Mouse (Mus musculus) myocyte (in vitro differentiated cells): ENCODE measurements around the gene Itga6. TPM values are rescaled to one million over a fixed set of nuclear protein-coding genes. Genes with fewer than 3 reads are reported as not detected.

ENCODE experiments used
- H3K27me3 ChIP-seq: one replicate; pipeline ENCODE4 v1.6.1; 2011; ENCODE audit not compliant: control insufficient read depth, insufficient read depth, insufficient read length
- H3K36me3 ChIP-seq: one replicate; pipeline ENCODE4 v1.6.1; 2011; ENCODE audit not compliant: control insufficient read depth, insufficient read depth
- H3K4me2 ChIP-seq: one replicate; pipeline ENCODE4 v1.6.1; 2011; ENCODE audit warnings: low read depth, control low read depth
- H3K4me3 ChIP-seq: one replicate; pipeline ENCODE4 v1.5.1; 2011; ENCODE audit warnings: mild to moderate bottlenecking, control low read depth, moderate library complexity
- H3K79me2 ChIP-seq: one replicate; pipeline ENCODE4 v1.6.1; 2011; ENCODE audit not compliant: control insufficient read depth, insufficient read depth
- H3ac ChIP-seq: one replicate; pipeline ENCODE4 v1.6.1; 2011; ENCODE audit not compliant: control insufficient read depth, insufficient read length
- CEBPB ChIP-seq: IDR thresholded peaks from 2 replicates; pipeline ENCODE4 v1.6.1; 2011; ENCODE audit warnings: mild to moderate bottlenecking, moderate library complexity; ENCODE audit not compliant: poor library complexity, insufficient read depth, severe bottlenecking
- E2F4 ChIP-seq: IDR thresholded peaks from one replicate; pipeline ENCODE4 v1.6.1; 2011; ENCODE audit warnings: mild to moderate bottlenecking, control low read depth, moderate library complexity; ENCODE audit not compliant: insufficient read depth
- MAX ChIP-seq: IDR thresholded peaks from one replicate; pipeline ENCODE4 v1.6.1; 2011; ENCODE audit warnings: low read depth, mild to moderate bottlenecking, control low read depth
- MYOD1 ChIP-seq, 3 experiments: IDR thresholded peaks; one replicate each; pipeline ENCODE4 v1.6.1; 2011; ENCODE audit warnings: control low read depth in 2 of 3, low read depth in 2 of 3, mild to moderate bottlenecking in 2 of 3, moderate library complexity in 1 of 3; ENCODE audit not compliant: insufficient read length in 2 of 3, control insufficient read depth in 1 of 3
- MYOG ChIP-seq, 3 experiments: IDR thresholded peaks; one replicate each; pipeline ENCODE4 v1.6.1; 2011; ENCODE audit warnings: control low read depth in 2 of 3, low read depth in 2 of 3, mild to moderate bottlenecking in 2 of 3; ENCODE audit not compliant: insufficient read length in 2 of 3, control insufficient read depth in 1 of 3, insufficient read depth in 1 of 3
- POLR2A ChIP-seq: IDR thresholded peaks from one replicate; pipeline ENCODE4 v1.6.1; 2011; ENCODE audit warnings: low read depth, mild to moderate bottlenecking, control low read depth, moderate library complexity; ENCODE audit not compliant: insufficient read length
- POLR2AphosphoS2 ChIP-seq: IDR thresholded peaks from one replicate; pipeline ENCODE4 v1.6.1; 2011; ENCODE audit warnings: low read depth, control low read depth; ENCODE audit not compliant: insufficient read length
- REST ChIP-seq: IDR thresholded peaks from one replicate; pipeline ENCODE4 v1.6.1; 2011; ENCODE audit warnings: mild to moderate bottlenecking, control low read depth, moderate library complexity; ENCODE audit not compliant: insufficient read depth, insufficient read length
- SRF ChIP-seq: IDR thresholded peaks from one replicate; pipeline ENCODE4 v1.6.1; 2011; ENCODE audit warnings: low read depth; ENCODE audit not compliant: control insufficient read depth, insufficient read length
- TCF12 ChIP-seq: IDR thresholded peaks from one replicate; pipeline ENCODE4 v1.6.1; 2011; ENCODE audit warnings: mild to moderate bottlenecking, control low read depth; ENCODE audit not compliant: poor library complexity, insufficient read depth, severe bottlenecking
- TCF3 ChIP-seq: IDR thresholded peaks from one replicate; pipeline ENCODE4 v1.6.1; 2011; ENCODE audit warnings: low read depth, control low read depth; ENCODE audit not compliant: insufficient read length
- USF1 ChIP-seq: IDR thresholded peaks from one replicate; pipeline ENCODE4 v1.6.1; 2011; ENCODE audit warnings: low read depth, mild to moderate bottlenecking, control low read depth, moderate library complexity
- polyA plus RNA-seq: library from polyadenylated mRNA; unstranded; fragments of >200 nt; fragmentation: generic; extraction: Trizol; gene quantifications from one replicate; pipeline ENCODE4 v1.2.1, GENCODE M21; 2012; ENCODE audit warnings: missing spikeins

Gene Itga6
- polyA plus RNA-seq, 1 experiment: 50.4 TPM

- H3ac ChIP-seq: no peak overlapping the region
- no peaks in the 10 kb centered on the region for H3K79me2 ChIP-seq
- TF ChIP-seq USF1: no peak
- TF ChIP-seq MYOD1 (IDR thresholded peaks at IDR 0.05; ENCODE audit: control insufficient read depth in 1 of 3, insufficient read length in 2 of 3, low read depth in 2 of 3): no peak
- no peak for TF ChIP-seq REST
- TF ChIP-seq MYOG (IDR thresholded peaks at IDR 0.05; ENCODE audit: control insufficient read depth in 1 of 3, insufficient read depth in 1 of 3, insufficient read length in 2 of 3, low read depth in 2 of 3): no peak
- TF ChIP-seq TCF3: no peak
- no peak for TF ChIP-seq POLR2A
- no peak for TF ChIP-seq SRF
- no peak for TF ChIP-seq E2F4
- TF ChIP-seq POLR2AphosphoS2: no peak
- TF ChIP-seq MAX: no peak
- no peak for TF ChIP-seq TCF12
- TF ChIP-seq CEBPB: no peak
- H3K27me3 ChIP-seq: no peaks in the 10 kb centered on the region
- H3K4me2 ChIP-seq: no peak overlapping the region
- H3K4me3 ChIP-seq: no peak overlapping the region
- H3K36me3 ChIP-seq: no peaks in the 10 kb centered on the region
Measured at GRCm38 (mm10) chr2:71863531-71864173, 118.2 kb downstream of the Itga6 start.

- TF ChIP-seq SRF: no peak
- TF ChIP-seq POLR2AphosphoS2: no peak
- peak; percentile 41 to 64 (median 55) for TF ChIP-seq MYOD1 (IDR thresholded peaks at IDR 0.05; ENCODE audit: control insufficient read depth in 1 of 3, insufficient read length in 2 of 3, low read depth in 2 of 3)
- TF ChIP-seq MYOG (IDR thresholded peaks at IDR 0.05; ENCODE audit: control insufficient read depth in 1 of 3, insufficient read depth in 1 of 3, insufficient read length in 2 of 3, low read depth in 2 of 3): peak in 2 of 3 experiments; percentile 45 to 77
- H3K27me3 ChIP-seq: no peaks in the 10 kb centered on the region
- no peaks in the 10 kb centered on the region for H3K79me2 ChIP-seq
- H3ac ChIP-seq: no peak overlapping the region
- no peak overlapping the region for H3K4me3 ChIP-seq
- H3K4me2 ChIP-seq: no peak overlapping the region
- H3K36me3 ChIP-seq: no peaks in the 10 kb centered on the region
Measured at GRCm38 (mm10) chr2:71865022-71865421, 119.6 kb downstream of the Itga6 start.

DNA sequence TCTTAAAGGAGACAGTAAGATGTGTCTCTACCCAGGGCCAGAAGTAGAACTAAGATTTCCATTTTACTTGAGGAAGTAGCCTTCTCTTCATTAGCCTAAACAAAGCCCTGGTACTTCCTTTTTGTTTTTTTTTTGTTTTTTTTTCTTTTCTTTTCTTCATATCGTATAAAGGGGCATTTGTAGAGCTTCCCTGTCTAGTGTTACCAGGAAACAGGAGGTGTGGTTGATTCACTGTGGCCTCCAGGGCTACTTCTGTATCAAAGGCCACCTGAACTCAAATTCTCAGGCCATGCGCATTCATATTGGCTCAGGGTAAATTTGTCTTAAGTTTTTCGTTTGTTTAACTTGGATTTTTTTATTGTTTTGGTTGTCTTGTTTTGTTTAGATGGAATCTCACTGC lies 120.5 kb downstream of the Itga6 start:
- Histone ChIP-seq H3ac (no peak overlapping the region), H3K36me3 (no peaks in the 10 kb centered on the region), H3K4me3 (no peak overlapping the region), H3K4me2 (no peak overlapping the region), H3K79me2 (no peaks in the 10 kb centered on the region), H3K27me3 (no peaks in the 10 kb centered on the region)
- no peak for TF ChIP-seq E2F4
- TF ChIP-seq REST: no peak
- TF ChIP-seq MAX: no peak
- TF ChIP-seq MYOD1 (IDR thresholded peaks at IDR 0.05; ENCODE audit: control insufficient read depth in 1 of 3, insufficient read length in 2 of 3, low read depth in 2 of 3): no peak
- no peak for TF ChIP-seq USF1
- no peak for TF ChIP-seq TCF12
- TF ChIP-seq SRF: no peak
- no peak for TF ChIP-seq POLR2A
- no peak for TF ChIP-seq MYOG (IDR thresholded peaks at IDR 0.05; ENCODE audit: control insufficient read depth in 1 of 3, insufficient read depth in 1 of 3, insufficient read length in 2 of 3, low read depth in 2 of 3)
- TF ChIP-seq TCF3: no peak
- no peak for TF ChIP-seq CEBPB
- no peak for TF ChIP-seq POLR2AphosphoS2

DNA sequence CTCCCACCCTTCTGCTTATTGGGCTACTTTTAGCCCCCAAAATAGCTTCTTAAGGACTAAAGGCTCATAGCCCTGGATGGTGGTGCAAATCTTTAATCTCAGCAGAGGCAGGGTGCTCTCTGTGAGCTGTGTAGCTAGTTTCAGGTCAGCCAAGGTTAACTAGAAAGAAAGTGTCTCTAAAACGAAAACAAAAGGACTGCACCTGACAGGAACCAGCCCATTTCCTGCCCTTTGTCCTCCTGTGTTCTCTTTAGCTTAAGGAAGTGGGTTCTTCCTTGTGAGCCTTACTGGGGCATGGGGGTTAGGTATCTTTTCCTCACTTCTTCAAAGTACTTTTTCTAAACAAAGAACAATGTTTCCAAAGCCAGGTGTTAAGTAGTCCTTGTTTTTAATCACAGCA lies 121.1 kb downstream of the Itga6 start:
- H3K36me3 ChIP-seq: no peaks in the 10 kb centered on the region
- no peaks in the 10 kb centered on the region for H3K27me3 ChIP-seq
- H3K4me3 ChIP-seq: no peak overlapping the region
- H3K4me2 ChIP-seq: no peak overlapping the region
- TF ChIP-seq POLR2A (no peak), MYOD1 (IDR thresholded peaks at IDR 0.05; ENCODE audit: control insufficient read depth in 1 of 3, insufficient read length in 2 of 3, low read depth in 2 of 3) (no peak)
- no peaks in the 10 kb centered on the region for H3K79me2 ChIP-seq
- no peak overlapping the region for H3ac ChIP-seq

DNA sequence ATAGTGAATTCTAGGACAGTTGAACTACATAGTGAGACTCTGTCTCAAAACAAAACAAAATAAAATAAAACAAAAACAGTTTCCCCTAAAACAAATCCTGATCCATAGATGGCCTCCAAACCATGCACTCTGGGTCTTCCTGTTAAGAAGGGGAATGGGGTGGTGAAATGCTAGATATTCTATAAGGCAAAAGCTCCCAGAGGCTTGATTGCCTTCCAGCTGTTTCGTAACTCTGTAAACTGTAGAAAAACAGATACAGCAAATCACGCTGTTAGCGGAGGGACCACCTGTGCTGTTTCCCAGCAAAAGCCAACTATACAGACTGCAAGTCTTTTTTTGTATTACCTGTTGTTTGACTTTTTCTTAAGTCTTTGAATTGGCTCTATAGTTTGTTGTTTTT lies 121.6 kb downstream of the Itga6 start:
- Histone ChIP-seq H3K4me3 (no peak overlapping the region), H3K79me2 (no peaks in the 10 kb centered on the region), H3K36me3 (no peaks in the 10 kb centered on the region), H3K27me3 (no peaks in the 10 kb centered on the region), H3ac (no peak overlapping the region), H3K4me2 (peak overlapping the region; percentile 67)
- TF ChIP-seq TCF3: no peak

GRCm38 (mm10) chr2:71867480-71867879 lies 122.1 kb downstream of the Itga6 start:
- H3K27me3 ChIP-seq: no peaks in the 10 kb centered on the region
- no peak for TF ChIP-seq USF1
- no peak overlapping the region for H3K4me3 ChIP-seq
- H3K79me2 ChIP-seq: no peaks in the 10 kb centered on the region
- H3ac ChIP-seq: no peak overlapping the region
- H3K4me2 ChIP-seq: peak overlapping the region; percentile 67
- no peaks in the 10 kb centered on the region for H3K36me3 ChIP-seq
